Mouse (Mus musculus) testis, postnatal 14 days (tissue): ENCODE results near the gene Tpcn1.
"Not testable (repeated sequence)": the region's sequence is repeated elsewhere in the genome, so short reads cannot be mapped to it uniquely, and the experiment has no call there.

Source experiments
- DNase-seq: peaks from one replicate; pipeline ENCODE4 v3.0.0; 2021; ENCODE audit warnings: low spot score

The Tpcn1 gene

GRCm38 (mm10) chr5:120510982-120511642 lies 77.4 kb downstream of the Tpcn1 start, which contains the start of gene Slc8b1:
Gene Slc8b1, plus strand, starts transcription at chr5:120511168.
- peak; percentile 93 for DNase-seq

DNA sequence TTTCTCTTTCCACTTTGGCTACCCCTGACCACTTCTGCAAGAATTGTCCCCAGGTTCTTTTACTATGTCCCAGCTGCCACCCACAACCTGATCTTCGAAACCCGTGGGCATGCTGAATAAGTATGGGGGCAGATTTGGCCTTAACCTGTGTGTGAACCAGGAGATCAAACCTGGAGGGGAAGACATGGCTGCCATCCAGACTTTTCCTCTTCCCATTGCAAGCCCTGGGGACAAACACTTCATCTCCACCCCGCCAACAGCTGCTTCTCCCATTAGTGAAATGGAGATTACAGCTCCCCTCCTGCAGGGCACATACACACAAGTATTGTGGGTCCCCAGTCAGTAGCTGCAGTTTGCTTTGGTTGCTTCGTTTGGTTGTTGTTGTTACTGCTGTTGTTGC lies 81.2 kb downstream of the Tpcn1 start:
- no peak for DNase-seq

GRCm38 (mm10) chr5:120506490-120506889 lies 82.0 kb downstream of the Tpcn1 start:
- DNase-seq: no peak

DNA sequence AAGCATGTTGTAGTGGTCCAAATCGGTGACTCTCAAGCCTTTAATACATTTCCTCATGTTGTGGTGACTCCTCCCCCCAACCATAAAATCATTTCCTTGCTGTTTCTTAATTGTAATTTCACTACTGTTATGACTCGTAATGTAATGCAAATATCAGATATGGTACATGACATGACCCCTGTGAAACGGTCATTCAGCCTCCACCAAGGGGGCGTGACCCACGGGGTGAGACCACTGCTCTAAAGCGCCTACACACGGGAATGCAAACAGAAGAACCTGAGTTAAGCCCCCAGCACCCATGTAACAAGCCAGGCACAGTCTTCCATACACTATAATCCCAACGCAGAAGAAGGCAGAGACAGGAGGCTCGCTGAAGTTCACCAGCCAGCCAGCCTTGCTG lies 82.7 kb downstream of the Tpcn1 start:
- no peak for DNase-seq

DNA sequence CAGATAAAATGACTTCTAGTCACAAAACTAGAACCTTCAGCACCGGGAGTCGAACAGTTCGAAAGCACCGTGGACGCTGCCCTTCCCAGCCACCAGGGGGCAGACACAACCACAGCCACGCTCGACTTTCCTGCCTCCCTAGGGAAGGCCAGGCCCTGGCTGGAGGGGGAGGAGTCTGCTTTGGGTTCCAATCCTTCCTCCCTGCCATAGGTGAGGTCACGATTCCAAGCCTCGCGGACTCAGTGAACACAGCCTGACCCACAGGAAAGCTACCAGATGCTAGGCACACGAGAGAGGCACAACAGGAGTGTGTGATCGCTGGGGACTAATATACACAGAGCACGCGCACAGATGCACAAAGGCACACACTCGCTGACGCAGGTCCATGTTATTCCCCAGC lies 83.1 kb downstream of the Tpcn1 start:
- peak; percentile 78 for DNase-seq

- peak; percentile 86 for DNase-seq
Measured at GRCm38 (mm10) chr5:120503144-120503795, 85.2 kb downstream of the Tpcn1 start, which contains the start of gene Plbd2. Gene Plbd2, minus strand, starts transcription at chr5:120503625.

GRCm38 (mm10) chr5:120502675-120503143 lies 85.8 kb downstream of the Tpcn1 start:
- DNase-seq: no peak

GRCm38 (mm10) chr5:120502147-120502621 lies 86.3 kb downstream of the Tpcn1 start:
- DNase-seq: no peak

- not testable (repeated sequence) for DNase-seq
Measured at GRCm38 (mm10) chr5:120500609-120501008, 87.9 kb downstream of the Tpcn1 start.

- DNase-seq: no peak
Measured at GRCm38 (mm10) chr5:120499202-120499601, 89.3 kb downstream of the Tpcn1 start.

DNA sequence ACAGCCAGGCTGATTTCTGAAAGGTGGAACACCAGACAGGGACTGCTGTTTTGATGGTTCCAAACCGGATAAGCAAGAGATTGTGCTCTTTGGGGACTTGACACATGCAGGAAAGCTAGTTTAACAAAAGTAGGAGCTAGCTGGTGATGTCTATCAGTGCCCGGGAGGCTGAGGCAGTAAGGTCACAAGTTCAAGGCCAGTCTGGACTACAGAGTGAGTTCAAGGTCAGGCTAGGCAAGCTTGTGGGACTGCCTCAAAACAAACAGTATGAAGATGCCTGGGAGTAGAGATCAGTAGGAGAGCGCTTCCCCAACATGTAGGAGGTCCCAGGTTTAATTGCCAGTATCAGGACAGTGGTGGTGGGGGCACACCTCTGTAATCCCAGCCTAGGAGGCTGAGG lies 91.4 kb downstream of the Tpcn1 start:
- no peak for DNase-seq

- no peak for DNase-seq
Measured at GRCm38 (mm10) chr5:120495703-120496226, 92.7 kb downstream of the Tpcn1 start.

GRCm38 (mm10) chr5:120495064-120495702 lies 93.3 kb downstream of the Tpcn1 start:
- no peak for DNase-seq

DNA sequence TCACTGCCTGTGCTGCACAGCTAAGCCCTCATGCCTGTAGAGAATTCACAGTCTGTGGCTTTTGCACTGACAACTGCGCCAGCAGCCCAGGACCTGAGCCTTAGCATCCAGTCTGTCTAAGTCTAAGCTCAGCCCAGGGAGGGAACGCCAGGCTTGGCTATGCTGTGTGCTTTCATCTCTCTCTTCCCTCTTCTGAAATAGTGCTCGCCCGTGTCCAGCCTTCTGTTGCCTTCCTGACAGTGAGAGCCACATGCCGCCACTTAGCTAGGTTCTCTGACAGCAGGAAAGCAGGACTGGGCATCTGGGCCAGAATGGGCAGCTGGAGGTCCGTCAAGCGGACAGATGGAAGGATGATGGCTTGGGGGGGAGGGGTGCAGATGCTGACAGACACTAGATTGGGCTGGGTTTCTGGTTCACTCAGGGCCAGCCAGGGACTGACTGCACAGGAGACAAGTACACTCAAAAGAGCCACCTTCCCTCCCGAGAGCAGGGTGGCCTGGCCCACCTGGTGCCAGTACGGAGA lies 94.5 kb downstream of the Tpcn1 start:
- DNase-seq: no peak

DNA sequence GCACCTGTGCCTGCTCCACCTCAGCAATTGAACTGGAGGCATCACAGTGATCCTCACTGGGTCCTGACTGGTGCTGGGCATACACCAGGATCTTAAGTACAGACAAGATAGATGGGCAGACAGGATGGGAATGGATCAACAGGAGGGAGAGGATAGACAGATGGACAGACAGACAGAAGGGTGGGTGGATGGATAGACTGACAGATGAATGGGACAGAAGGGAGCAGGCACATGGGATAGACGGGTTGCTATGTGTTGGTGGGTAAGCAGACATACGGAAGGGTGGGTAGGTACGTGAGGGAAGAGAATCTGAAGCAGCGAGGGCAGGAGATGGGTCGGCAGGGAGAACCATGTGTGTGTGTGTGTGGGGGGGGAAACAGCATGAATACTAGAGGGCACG lies 95.0 kb downstream of the Tpcn1 start:
- no peak for DNase-seq

- peak; percentile 65 for DNase-seq
Measured at GRCm38 (mm10) chr5:120492437-120492836, 96.0 kb downstream of the Tpcn1 start.

DNA sequence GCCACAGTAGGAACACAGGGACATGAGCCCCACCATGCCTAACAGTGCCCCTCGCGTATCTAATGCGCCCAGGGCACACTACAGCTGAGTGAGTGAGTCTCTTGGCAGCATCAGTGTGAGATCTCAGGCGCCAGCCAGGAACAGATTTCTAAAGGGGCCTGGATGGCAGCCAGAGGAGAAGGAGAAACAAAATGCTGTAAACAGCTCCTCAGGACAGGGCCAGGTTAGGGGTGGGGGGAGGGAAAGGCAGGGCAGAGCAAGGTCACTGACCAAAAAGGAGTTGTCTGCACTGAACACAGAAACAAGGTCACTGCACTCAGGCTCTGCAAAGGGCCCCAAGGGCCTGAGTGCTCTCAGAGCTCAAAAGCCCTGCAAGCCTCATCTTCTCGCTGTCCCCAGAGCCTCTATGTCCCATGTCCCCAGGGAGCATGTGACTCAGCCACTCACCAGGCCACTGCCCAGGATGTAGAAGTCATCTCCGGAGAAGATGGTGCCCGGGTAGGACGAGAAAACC lies 97.7 kb downstream of the Tpcn1 start:
- DNase-seq: peak; percentile 65

DNA sequence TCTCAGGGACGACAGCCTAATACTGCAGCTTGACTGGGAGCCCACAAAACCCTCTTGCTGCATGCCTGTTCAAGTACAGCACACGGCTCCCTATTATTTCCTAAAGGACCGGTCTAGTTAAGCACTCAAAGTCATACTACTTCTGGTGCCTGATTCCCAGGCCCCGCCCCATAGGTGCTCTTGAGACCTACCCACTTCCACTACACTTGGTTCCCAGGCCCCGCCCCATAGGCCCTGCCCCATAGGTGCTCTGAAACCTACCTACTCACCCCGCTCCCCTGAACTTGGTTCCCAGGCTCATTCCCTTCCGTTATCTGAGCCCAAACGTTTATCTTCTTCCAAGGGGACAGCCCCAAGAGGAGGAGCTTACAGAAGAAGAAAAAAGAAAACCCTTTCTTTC lies 100.6 kb downstream of the Tpcn1 start:
- DNase-seq: no peak
